Mouse (Mus musculus) ES-Bruce4 (cell line): ENCODE results near the gene Rad9b. TPM values are rescaled to one million over a fixed set of nuclear protein-coding genes. Genes with fewer than 3 reads are reported as not detected.

Experiments used
- H3K27ac ChIP-seq: 2 replicates; pipeline ENCODE4 v1.5.1; 2012; ENCODE audit warnings: low read length, inconsistent platforms; ENCODE audit not compliant: insufficient read depth
- H3K27me3 ChIP-seq: 2 replicates; pipeline ENCODE4 v1.6.1; 2012; ENCODE audit warnings: mild to moderate bottlenecking, low read length, inconsistent platforms; ENCODE audit not compliant: control insufficient read depth, poor library complexity, insufficient read depth, severe bottlenecking
- H3K36me3 ChIP-seq: 2 replicates; pipeline ENCODE4 v1.6.1; 2012; ENCODE audit warnings: inconsistent platforms, mild to moderate bottlenecking, low read length, moderate library complexity; ENCODE audit not compliant: control insufficient read depth, poor library complexity, insufficient read depth, severe bottlenecking
- H3K4me1 ChIP-seq: one replicate; pipeline ENCODE4 v1.8.1; 2011; ENCODE audit warnings: low read length; ENCODE audit not compliant: control insufficient read depth, insufficient read depth
- H3K4me3 ChIP-seq: 2 replicates; pipeline ENCODE4 v1.5.1; 2011; ENCODE audit warnings: low read depth, mild to moderate bottlenecking, low read length
- H3K9ac ChIP-seq: 2 replicates; pipeline ENCODE4 v1.6.1; 2012; ENCODE audit warnings: low read depth, mild to moderate bottlenecking, inconsistent platforms; ENCODE audit not compliant: poor library complexity, severe bottlenecking
- H3K9me3 ChIP-seq: replicated peaks from 2 replicates; pipeline ENCODE4 v1.6.1; 2012; ENCODE audit warnings: mild to moderate bottlenecking, low read length, inconsistent platforms; ENCODE audit not compliant: control insufficient read depth, poor library complexity, insufficient read depth, severe bottlenecking
- CTCF ChIP-seq: IDR thresholded peaks from one replicate; pipeline ENCODE4 v1.8.1; 2011; ENCODE audit warnings: low read depth, low read length
- EP300 ChIP-seq: IDR thresholded peaks from 2 replicates; pipeline ENCODE4 v1.6.1; 2011; ENCODE audit warnings: low read depth, low read length; ENCODE audit not compliant: insufficient read depth
- POLR2A ChIP-seq: IDR thresholded peaks from one replicate; pipeline ENCODE4 v1.8.1; 2011; ENCODE audit warnings: low read length; ENCODE audit not compliant: insufficient read depth
- polyA plus RNA-seq: library from polyadenylated mRNA; stranded (reverse); fragments of >200 nt; gene quantifications from 2 replicates; pipeline ENCODE4 v1.2.4, GENCODE M21; 2011; ENCODE audit warnings: low read depth; ENCODE audit not compliant: missing spikeins, insufficient read depth, insufficient read length

Gene Rad9b
- polyA plus RNA-seq, 1 experiment = 19.7 TPM

- Histone ChIP-seq H3K9me3 (no peaks in the 10 kb centered on the region), H3K36me3 (no peaks in the 10 kb centered on the region), H3K27ac (no peak overlapping the region), H3K27me3 (no peaks in the 10 kb centered on the region), H3K4me3 (no peak overlapping the region), H3K9ac (no peak overlapping the region), H3K4me1 (peaks cover 5% of the 10 kb centered on the region)
- no peak for TF ChIP-seq EP300
- no peak for TF ChIP-seq CTCF
- TF ChIP-seq POLR2A = no peak
Observed at GRCm38 (mm10) chr5:122300071-122300518, 53.9 kb downstream of the Rad9b start.

- Histone ChIP-seq H3K36me3 (no peaks in the 10 kb centered on the region), H3K9ac (no peak overlapping the region), H3K4me1 (peaks cover 9% of the 10 kb centered on the region), H3K4me3 (no peak overlapping the region), H3K27ac (no peak overlapping the region), H3K27me3 (no peaks in the 10 kb centered on the region), H3K9me3 (no peaks in the 10 kb centered on the region)
- TF ChIP-seq POLR2A (no peak), EP300 (0 out of 2 replicates have a peak, but pooled peaks have one; percentile 12)
Observed at GRCm38 (mm10) chr5:122295113-122295935, 58.7 kb downstream of the Rad9b start.

GRCm38 (mm10) chr5:122294219-122294735 lies 59.8 kb downstream of the Rad9b start:
- Histone ChIP-seq H3K9me3 (no peaks in the 10 kb centered on the region), H3K36me3 (no peaks in the 10 kb centered on the region), H3K27ac (no peak overlapping the region), H3K4me1 (peaks cover 9% of the 10 kb centered on the region), H3K27me3 (no peaks in the 10 kb centered on the region), H3K9ac (no peak overlapping the region), H3K4me3 (no peak overlapping the region)
- TF ChIP-seq EP300 = peak; percentile 68
- no peak for TF ChIP-seq CTCF

- H3K9ac ChIP-seq = no peak overlapping the region
- H3K27ac ChIP-seq = no peak overlapping the region
Observed at GRCm38 (mm10) chr5:122293131-122293530, 60.9 kb downstream of the Rad9b start.

GRCm38 (mm10) chr5:122291553-122292339 lies 62.3 kb downstream of the Rad9b start:
- H3K36me3 ChIP-seq = peaks cover 6% of the 10 kb centered on the region; the same call in 1 of the 2 replicates
- H3K27me3 ChIP-seq = no peaks in the 10 kb centered on the region
- TF ChIP-seq POLR2A (no peak), CTCF (no peak), EP300 (no peak)
- no peaks in the 10 kb centered on the region for H3K9me3 ChIP-seq
- H3K9ac ChIP-seq = no peak overlapping the region
- H3K27ac ChIP-seq = no peak overlapping the region
- no peak overlapping the region for H3K4me3 ChIP-seq
- H3K4me1 ChIP-seq = peaks cover 9% of the 10 kb centered on the region

More at GRCm38 (mm10) chr5:122293131-122293530, 60.9 kb downstream of the Rad9b start:
- Histone ChIP-seq H3K4me1 (peaks cover 9% of the 10 kb centered on the region), H3K36me3 (peaks cover 3% of the 10 kb centered on the region; the same call in 1 of the 2 replicates), H3K27me3 (no peaks in the 10 kb centered on the region), H3K9me3 (no peaks in the 10 kb centered on the region), H3K4me3 (no peak overlapping the region)
- TF ChIP-seq POLR2A (no peak), CTCF (no peak), EP300 (no peak)
